Mouse (Mus musculus) layer of hippocampus, adult 8-10 months (tissue): ENCODE results near the gene Twnk. TPM values are rescaled to one million over a fixed set of nuclear protein-coding genes. Genes with fewer than 3 reads are reported as not detected.

ENCODE experiments used
- DNase-seq, 2 experiments: peaks; one replicate each; pipeline ENCODE4 v3.0.0; 2022; ENCODE audit warnings: low spot score in 2 of 2
- total RNA-seq, 4 experiments: library from RNA; stranded (reverse); gene quantifications; 2 replicates each; pipeline ENCODE4 v1.2.4; 2022

The Twnk gene
- 10 to 100 TPM; 13.3 to 16.3 (median 14.8) TPM for total RNA-seq

DNA sequence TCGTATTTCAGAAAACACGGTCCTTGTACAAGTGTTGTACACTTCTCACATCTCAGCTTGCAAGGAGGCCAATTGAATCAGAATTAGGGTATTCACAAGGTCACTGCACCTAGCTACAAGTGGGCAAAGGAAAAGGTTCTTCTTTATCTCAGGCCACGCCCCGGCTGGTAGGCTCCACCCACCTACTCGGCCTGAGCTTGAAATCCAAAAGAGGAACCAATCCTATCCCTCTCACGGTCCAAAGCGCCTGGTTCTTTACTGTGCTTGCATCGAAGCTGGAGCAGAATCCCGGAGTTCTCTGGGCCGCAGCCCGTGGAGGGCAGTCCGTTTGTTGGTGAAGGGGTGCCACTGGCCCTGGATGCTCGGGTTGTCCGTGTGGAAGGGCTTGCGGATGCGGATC lies at the start of gene Twnk:
Twnk (plus strand) TSS at position 220 of the 400 bp plus-strand sequence.
- DNase-seq: no peak

DNA sequence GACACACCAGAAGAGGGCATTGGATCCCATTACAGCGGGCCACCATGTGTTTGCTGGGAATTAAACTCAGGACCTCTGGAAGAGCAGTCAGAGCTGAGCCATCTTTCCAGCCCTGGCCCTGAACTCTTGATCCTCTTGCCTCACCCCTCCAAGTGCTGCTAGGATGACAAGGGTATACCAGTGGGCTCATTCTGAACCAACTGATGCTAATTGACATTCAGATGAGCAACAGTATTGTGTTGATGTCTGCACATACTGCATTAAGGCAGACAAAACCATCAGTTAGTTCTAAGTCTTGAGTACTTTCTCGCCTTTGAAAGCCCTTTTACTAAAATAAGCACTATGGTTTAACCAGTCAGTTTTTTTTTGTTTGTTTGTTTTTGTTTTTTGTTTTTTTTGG lies 45.8 kb upstream of the Twnk start:
- no peak for DNase-seq

- no peak for DNase-seq
These were observed 39.5 kb upstream of the Twnk start for GRCm38 (mm10) chr19:44965978-44966377.

DNA sequence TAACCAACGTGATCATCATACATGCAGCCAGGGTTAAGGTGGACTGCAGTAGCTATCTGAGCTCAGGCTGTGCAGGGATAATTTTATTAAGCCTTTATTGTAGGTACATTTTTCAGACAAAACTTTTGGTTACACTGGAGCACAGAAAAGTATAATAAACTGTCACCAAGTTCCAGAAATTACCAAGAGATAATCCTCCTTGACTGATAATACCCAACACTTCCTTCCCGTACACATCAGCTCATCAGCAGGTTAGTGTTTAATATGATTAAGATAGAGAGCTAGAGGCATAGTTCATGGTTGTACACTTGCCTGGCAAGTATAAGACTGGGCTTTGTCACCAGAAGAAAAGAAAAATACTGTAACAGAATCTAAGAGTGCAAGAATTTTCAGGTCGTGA lies 37.1 kb upstream of the Twnk start:
- DNase-seq: no peak

DNA sequence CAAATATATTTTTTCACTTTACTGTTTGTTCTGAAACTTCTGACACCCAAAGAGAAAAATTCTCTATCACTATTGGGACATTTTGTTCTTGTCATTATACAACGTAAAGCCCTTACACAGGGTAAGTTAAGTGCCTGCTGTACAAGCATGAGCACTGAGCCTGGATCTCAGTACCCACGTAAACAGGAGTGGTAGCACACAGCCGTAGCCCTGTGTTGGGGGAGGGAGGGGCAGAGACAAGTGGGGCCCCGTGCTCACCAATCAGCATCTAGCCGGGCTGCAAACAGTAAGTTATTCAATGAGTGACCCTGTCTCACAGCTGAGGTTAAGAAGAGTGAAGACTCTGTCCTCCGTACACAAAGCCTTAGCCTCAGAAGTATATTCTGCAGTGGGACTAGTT lies 28.8 kb upstream of the Twnk start:
- DNase-seq: no peak

DNA sequence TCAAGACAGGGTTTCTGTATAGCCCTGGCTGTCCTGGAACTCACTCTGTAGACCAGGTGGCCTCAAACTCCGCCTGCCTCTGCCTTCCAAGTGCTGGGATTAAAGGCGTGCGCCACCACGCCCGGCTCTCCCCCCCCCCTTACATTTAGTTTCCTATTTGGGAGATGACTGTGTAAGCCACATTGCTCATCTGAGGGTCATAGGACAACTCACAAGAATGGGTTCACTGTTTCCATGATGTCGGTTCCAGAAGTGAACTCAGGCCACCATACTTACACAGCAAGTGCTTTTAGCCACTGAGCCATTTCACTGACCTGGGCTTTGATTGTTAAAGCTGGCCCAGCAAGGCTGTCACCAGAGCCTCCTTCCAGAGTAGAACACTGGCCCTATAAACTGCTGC lies 28.3 kb upstream of the Twnk start:
- DNase-seq: no peak

DNA sequence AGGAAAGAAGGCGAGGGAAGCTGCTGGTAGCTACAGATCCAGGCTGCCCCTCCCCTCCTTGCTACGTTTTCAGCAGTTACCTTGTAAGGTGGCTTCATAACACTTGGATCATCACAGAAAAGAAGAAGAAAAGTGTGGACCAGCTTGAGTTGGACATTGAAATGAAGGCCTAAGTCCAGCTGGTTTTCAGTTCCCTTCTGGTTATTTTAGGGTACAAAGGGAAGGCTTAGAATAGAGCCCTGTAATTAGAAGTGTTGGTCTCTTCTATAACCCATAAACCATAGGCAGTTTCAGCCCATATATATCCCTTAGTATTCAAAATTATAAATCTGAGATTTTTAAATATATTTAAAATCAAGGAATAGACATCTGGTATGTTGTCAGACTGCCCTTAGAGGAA lies 24.7 kb upstream of the Twnk start:
- no peak for DNase-seq

- DNase-seq: no peak
These were observed 22.9 kb upstream of the Twnk start for GRCm38 (mm10) chr19:44982477-44983115.

DNA sequence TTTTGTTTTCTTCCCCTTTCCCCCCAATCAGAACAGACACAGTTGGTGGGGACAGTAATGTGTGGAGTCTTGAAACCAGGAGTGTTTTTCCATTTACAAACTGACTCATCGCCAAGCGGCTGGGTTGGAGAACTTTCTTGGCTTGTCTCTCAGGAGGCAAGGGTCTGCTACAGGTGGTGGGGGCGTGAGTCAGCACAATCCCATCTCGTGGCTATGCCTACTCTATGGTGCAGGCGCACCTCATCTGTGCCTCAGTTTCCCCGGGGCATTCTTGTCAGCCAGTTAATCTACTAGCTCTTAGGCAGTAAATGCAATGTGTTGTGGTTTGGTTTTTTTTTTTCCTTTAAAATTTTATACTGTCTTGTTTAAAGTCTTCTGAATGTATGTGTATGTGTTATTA lies 22.1 kb upstream of the Twnk start:
- no peak for DNase-seq

GRCm38 (mm10) chr19:44984420-44984819 lies 21.0 kb upstream of the Twnk start:
- no peak for DNase-seq

GRCm38 (mm10) chr19:44985159-44985988 lies 20.1 kb upstream of the Twnk start:
- DNase-seq: no peak

DNA sequence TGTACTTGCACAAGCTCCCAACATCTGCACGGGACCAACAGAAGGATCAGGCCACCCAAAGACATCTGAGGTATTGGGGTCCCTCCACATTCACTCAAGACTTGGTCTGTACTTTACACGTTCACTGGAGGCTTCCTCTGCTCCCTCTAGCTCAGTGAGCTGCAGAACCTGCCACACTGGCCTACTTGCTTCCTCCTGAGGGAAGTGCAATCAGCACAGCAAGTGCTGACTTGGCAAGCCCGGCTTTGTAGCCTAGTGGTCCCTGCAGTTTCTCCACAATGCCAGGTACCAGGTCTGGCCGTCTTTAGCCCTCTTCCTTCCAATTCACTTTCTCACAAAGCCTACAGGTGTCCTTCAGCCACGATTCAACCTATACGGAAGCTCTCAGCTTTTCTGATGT lies 18.5 kb upstream of the Twnk start:
- DNase-seq: peak in 1 of 2 experiments; percentile 5

- peak; percentile 56 to 66 for DNase-seq
These were observed 17.6 kb upstream of the Twnk start for GRCm38 (mm10) chr19:44987851-44988250.

- DNase-seq: no peak
These were observed 17.1 kb upstream of the Twnk start for GRCm38 (mm10) chr19:44988321-44988720.

DNA sequence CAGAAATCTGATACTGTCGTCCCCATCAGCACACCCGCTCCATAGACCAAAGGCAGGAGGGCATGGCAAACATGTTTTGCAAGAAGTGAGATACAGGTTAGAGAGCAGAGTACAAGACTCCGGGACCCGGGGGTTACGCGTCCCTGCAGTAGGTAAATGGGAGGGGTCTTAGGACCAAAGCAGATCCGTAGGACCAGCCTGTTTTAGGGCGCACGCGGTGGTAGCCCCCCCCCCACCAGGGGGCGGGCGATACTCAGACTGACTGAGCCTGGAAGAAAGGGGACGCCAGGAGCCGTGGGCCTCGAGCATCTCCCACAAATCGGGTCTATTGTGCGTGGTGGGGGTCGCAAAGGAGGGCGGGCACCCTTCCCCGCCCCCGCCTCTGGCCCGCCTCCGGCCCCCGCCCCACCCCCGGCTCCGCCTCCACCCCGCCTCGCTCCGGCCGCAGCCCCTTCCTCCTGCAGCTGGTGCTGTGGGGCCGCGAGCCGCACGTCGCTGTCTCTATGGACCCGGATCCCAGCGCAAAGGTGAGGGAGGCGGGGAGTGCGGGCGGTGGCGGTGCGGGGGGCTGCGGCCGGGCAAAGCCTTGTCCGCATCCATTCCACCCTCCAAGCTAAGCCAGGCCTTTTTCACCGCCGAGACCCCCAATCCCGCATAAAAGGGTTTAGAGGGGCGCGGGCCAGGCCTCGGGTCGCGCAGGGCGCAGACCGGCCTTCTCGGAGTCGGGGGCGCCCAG lies 16.5 kb upstream of the Twnk start, which contains the start of gene Sema4g:
Sema4g (plus strand) TSS at position 271 of the 736 bp plus-strand sequence.
- DNase-seq: peak in 1 of 2 experiments; percentile 7

DNA sequence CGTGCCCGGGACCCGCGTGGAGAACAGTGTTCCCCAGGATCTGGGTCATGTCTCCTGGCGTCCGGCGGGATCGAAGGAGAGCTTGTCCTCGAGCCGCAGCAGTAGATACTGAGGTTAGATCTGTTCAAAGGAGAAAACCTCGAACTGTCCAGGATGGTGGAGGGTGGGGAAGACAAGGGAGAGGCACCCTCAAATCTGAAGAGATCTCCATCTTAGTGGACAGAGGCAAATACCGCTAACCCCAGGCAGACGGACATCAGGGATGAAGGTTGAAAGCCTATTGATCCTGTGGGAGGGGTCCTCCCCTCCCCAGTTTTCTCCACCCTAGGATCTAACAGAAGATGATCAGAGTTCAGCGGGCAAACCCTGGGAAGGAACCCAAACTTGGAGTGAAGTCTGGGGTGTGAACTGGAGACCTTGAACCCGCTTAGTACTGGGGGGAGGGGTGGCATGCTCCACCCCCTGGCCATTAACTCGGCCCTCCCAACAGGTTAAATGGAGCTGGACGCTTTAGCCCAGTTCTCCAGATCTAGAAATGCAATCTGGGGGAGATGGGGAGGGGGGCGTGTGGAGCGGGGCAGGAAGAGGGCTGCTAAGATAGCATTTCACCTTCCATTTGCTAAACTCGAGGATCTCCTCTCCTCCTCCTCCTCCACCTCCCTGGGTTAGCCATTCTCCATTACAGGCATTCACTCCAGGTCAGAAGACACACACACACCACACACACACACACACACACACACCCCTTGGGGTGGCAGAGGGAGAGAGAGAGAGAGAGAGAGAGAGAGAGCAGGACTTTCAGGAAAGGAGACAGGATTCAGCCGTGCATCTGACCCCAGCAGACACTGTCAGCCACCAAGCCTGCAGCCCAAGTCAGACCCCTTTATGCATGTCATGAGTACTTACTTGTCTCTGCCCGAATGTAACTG lies 15.6 kb upstream of the Twnk start:
- peak in 1 of 2 experiments; percentile 6 for DNase-seq

DNA sequence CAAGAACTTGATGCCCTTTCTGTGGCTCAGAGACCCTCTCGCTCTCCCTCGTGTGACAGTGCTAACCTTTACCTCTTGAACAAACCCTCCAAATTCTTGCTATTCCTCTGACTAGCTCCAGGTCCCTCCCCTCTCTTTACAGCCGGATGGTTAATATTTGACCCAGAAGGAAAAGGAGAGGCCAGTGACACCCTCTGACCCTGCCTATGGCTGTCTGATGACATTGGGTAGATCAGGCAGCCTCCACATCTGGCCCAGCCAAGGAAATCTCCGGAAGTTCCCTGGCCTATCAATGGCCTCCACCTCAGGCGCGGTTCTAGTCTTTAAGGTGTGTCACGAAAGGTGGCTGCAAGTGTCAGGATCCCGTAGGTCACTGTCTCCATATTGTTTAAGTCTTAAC lies 14.4 kb upstream of the Twnk start:
- peak in 1 of 2 experiments; percentile 3 for DNase-seq

GRCm38 (mm10) chr19:44992246-44992645 lies 13.2 kb upstream of the Twnk start:
- peak in 1 of 2 experiments; percentile 11 for DNase-seq

DNA sequence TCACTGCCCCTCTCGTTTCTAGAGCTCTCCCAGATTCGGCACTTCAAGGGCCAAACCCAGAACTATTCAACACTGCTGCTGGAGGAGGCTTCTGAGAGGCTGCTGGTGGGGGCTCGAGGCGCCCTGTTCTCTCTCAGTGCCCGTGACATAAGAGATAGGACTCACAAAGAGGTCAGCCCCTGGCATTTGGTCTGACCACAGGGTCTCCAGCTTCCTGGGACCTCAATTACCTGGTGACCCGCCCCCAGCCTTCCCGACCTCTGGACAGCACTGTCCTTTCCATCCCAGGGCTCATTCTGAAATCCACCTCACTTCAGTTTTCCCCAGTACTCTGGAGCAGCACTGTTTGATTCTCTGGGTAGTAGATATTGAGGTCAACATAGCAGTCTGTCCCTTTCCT lies 12.8 kb upstream of the Twnk start:
- DNase-seq: peak in 1 of 2 experiments; percentile 6

DNA sequence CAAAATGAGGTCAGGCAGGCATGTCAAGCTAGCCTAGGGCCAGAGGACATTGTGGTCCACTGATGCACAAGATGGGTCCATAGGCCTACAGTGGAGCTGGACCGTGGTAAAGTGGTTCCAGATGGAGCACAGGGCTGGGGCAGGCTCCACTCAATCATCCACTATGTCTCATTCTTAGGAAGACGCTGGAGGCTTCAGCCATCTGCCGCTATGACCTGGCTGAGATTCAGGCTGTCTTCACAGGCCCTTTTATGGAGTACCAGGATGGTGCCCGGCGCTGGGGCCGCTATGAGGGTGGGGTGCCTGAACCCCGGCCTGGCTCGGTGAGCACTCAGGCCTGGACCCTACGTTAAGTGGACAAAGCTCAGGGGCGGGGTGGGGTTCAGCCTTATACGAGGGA lies 7.7 kb upstream of the Twnk start:
- no peak for DNase-seq

GRCm38 (mm10) chr19:44999647-45000046 lies 5.8 kb upstream of the Twnk start:
- no peak for DNase-seq
